Mouse (Mus musculus): ENCODE data around the gene Rest.
A peak's percentile ranks its signal among the peaks of the same experiment; 100 is the strongest.
"Not testable (repeated sequence)": the region's sequence is repeated elsewhere in the genome, so short reads cannot be mapped to it uniquely, and the experiment has no call there.

The Rest gene

GRCm38 (mm10) chr5:77265081-77265670, at the start of gene Rest:
Gene Rest (plus strand): TSS chr5:77265491.
- DNase-seq (ENCODE audit: low spot score in 2 of 2): no peak

GRCm38 (mm10) chr5:77217211-77217610, 48.1 kb upstream of the Rest start:
- peak; percentile 59 for DNase-seq (ENCODE audit: low spot score in 2 of 2)

- DNase-seq (ENCODE audit: low spot score in 2 of 2): no peak
Measured at GRCm38 (mm10) chr5:77217724-77218123, 47.6 kb upstream of the Rest start.

GRCm38 (mm10) chr5:77223043-77223975, 42.0 kb upstream of the Rest start:
- DNase-seq (ENCODE audit: low spot score in 2 of 2): no peak

GRCm38 (mm10) chr5:77228986-77229385, 36.3 kb upstream of the Rest start:
- DNase-seq (ENCODE audit: low spot score in 2 of 2): no peak

- DNase-seq (ENCODE audit: low spot score in 2 of 2): not testable (repeated sequence)
Measured at GRCm38 (mm10) chr5:77231863-77232262, 33.4 kb upstream of the Rest start.

GRCm38 (mm10) chr5:77234921-77235320, 30.4 kb upstream of the Rest start:
- no peak for DNase-seq (ENCODE audit: low spot score in 2 of 2)

GRCm38 (mm10) chr5:77237104-77237503, 28.2 kb upstream of the Rest start:
- no peak for DNase-seq (ENCODE audit: low spot score in 2 of 2)

GRCm38 (mm10) chr5:77244331-77244987, 20.8 kb upstream of the Rest start:
- no peak for DNase-seq (ENCODE audit: low spot score in 2 of 2)

GRCm38 (mm10) chr5:77245463-77245786, 19.9 kb upstream of the Rest start:
- no peak for DNase-seq (ENCODE audit: low spot score in 2 of 2)

- DNase-seq (ENCODE audit: low spot score in 2 of 2): no peak
Measured at GRCm38 (mm10) chr5:77245787-77246671, 19.3 kb upstream of the Rest start.

GRCm38 (mm10) chr5:77250083-77250482, 15.2 kb upstream of the Rest start:
- DNase-seq (ENCODE audit: low spot score in 2 of 2): no peak

GRCm38 (mm10) chr5:77251656-77252055, 13.6 kb upstream of the Rest start:
- no peak for DNase-seq (ENCODE audit: low spot score in 2 of 2)

GRCm38 (mm10) chr5:77252115-77252827, 13.0 kb upstream of the Rest start:
- no peak for DNase-seq (ENCODE audit: low spot score in 2 of 2)

GRCm38 (mm10) chr5:77253154-77253553, 12.1 kb upstream of the Rest start:
- no peak for DNase-seq (ENCODE audit: low spot score in 2 of 2)

- DNase-seq (ENCODE audit: low spot score in 2 of 2): no peak
Measured at GRCm38 (mm10) chr5:77254402-77254801, 10.9 kb upstream of the Rest start.

- DNase-seq (ENCODE audit: low spot score in 2 of 2): no peak
Measured at GRCm38 (mm10) chr5:77257603-77258002, 7.7 kb upstream of the Rest start.

GRCm38 (mm10) chr5:77259315-77259714, 6.0 kb upstream of the Rest start:
- DNase-seq (ENCODE audit: low spot score in 2 of 2): no peak

GRCm38 (mm10) chr5:77260141-77260540, 5.2 kb upstream of the Rest start:
- no peak for DNase-seq (ENCODE audit: low spot score in 2 of 2)

GRCm38 (mm10) chr5:77261137-77261536, 4.2 kb upstream of the Rest start:
- no peak for DNase-seq (ENCODE audit: low spot score in 2 of 2)

GRCm38 (mm10) chr5:77262105-77262504, 3.2 kb upstream of the Rest start:
- DNase-seq (ENCODE audit: low spot score in 2 of 2): no peak
